Mouse (Mus musculus): Measurements from ENCODE around the gene Naa11. TPM values are rescaled to one million over a fixed set of nuclear protein-coding genes. Genes with fewer than 3 reads are reported as not detected.

Naa11 gene
- total and polyA plus RNA-seq, 3 experiments = not detected

DNA sequence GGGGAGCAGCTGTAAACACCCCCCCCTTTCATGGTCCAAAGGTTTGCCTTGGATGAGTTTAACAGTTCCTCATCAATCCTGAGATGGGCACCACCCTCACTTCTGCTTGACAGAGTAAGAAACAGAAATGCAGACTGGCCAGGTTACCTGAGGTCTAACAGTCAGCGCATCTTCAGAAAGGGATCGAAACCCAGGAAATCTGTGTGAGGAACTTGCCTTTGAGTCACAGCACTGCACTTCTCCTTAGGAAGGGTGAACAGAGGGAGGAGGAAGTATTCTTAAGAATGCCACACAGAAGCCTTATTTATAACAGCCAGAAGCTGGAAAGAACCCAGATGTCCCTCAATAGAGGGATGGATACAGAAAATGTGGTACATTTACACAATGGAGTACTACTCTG, 37.0 kb downstream of the Naa11 start:
- dilution Hi-C loops (cut with MboI; ENCODE audit: extremely low pct_ligation_motif_present, extremely low pct_unique_long_range_greater_than_20kb, low sequenced_read_pairs) (no loop called here), in situ Hi-C loops (cut with MboI; ENCODE audit: low pct_ligation_motif_present, low pct_unique_long_range_greater_than_20kb, low sequenced_read_pairs) (no loop called here)
- Histone ChIP-seq H3K27me3 (replicated peaks) (no peaks in the 10 kb centered on the region), H3K9me3 (replicated peaks; ENCODE audit: low read length) (peaks cover 3% of the 10 kb centered on the region), H3K4me1 (ENCODE audit: control insufficient read depth in 1 of 2, insufficient read depth in 2 of 2) (no peaks in the 10 kb centered on the region), H3K27ac (ENCODE audit: insufficient read depth, low read depth) (no peak overlapping the region), H3K4me3 (replicated peaks in 1 of 3; ENCODE audit: low read depth in 2 of 3, low read length in 2 of 3, poor library complexity in 1 of 3) (no peak overlapping the region), H3K79me2 (replicated peaks; ENCODE audit: control insufficient read depth, extremely low read depth, insufficient read depth, poor library complexity, severe bottlenecking) (no peaks in the 10 kb centered on the region), H3K36me3 (replicated peaks in 1 of 2; ENCODE audit: control insufficient read depth in 1 of 2, insufficient read depth in 1 of 2, low read length in 1 of 2) (no peaks in the 10 kb centered on the region), H3K9ac (ENCODE audit: insufficient read depth, low read depth) (no peak overlapping the region), H3K4me2 (ENCODE audit: insufficient read depth, low read depth, poor library complexity, severe bottlenecking) (no peak overlapping the region)
- TF ChIP-seq IRF4 (IDR thresholded peaks at IDR 0.05; ENCODE audit: low read depth, low read length) (no peak), BHLHE40 (IDR thresholded peaks at IDR 0.05; ENCODE audit: low read depth, low read length) (no peak), TBP (conservative IDR thresholded peaks at IDR 0.05; ENCODE audit: low read depth, low read length) (no peak), JUND (conservative IDR thresholded peaks at IDR 0.05; ENCODE audit: low read depth, low read length) (no peak), MAFK (IDR thresholded peaks at IDR 0.05; ENCODE audit: insufficient replicate concordance, low read length) (no peak), CTCF (conservative IDR thresholded peaks at IDR 0.05 in 1 of 2, IDR thresholded peaks at IDR 0.05 in 1 of 2; ENCODE audit: low read depth in 2 of 2, low read length in 2 of 2) (no peak), JUN (IDR thresholded peaks at IDR 0.05; ENCODE audit: insufficient read depth, low read depth, low read length) (no peak), RCOR1 (conservative IDR thresholded peaks at IDR 0.05; ENCODE audit: low read depth, low read length) (no peak), GABPA (IDR thresholded peaks at IDR 0.05; ENCODE audit: insufficient replicate concordance, low read depth, low read length) (no peak), E2F4 (IDR thresholded peaks at IDR 0.05; ENCODE audit: insufficient replicate concordance, low read depth, low read length) (no peak), NRF1 (IDR thresholded peaks at IDR 0.05; ENCODE audit: low read depth, low read length) (no peak), MAX (IDR thresholded peaks at IDR 0.05; ENCODE audit: low read length) (no peak), UBTF (IDR thresholded peaks at IDR 0.05; ENCODE audit: low read depth, low read length) (no peak)
- DNase-seq (ENCODE audit: extremely low read depth) = no peak

DNA sequence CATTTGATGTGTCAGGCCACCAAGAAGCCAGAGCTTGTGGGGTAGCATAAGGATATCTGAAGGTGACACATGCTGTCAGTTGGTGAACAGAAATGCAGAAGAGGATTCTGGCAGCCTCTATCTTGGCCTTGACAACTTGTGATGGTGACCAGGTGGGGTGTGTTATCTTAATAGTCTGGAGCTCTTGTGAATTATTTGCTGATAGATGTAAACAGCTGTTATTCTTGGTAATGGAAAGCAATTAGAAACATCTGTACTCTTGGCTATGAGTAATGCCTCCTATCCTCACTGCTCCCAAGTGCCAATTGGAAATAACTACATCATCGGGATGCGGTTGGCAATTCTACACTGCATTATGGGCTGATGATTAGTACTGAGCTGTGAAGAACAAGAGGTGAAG, 43.4 kb downstream of the Naa11 start:
- no peaks in the 10 kb centered on the region for H3K9me3 ChIP-seq (replicated peaks; ENCODE audit: low read length)
- H3K4me2 ChIP-seq (ENCODE audit: insufficient read depth, low read depth, poor library complexity, severe bottlenecking) = no peak overlapping the region
- no peak overlapping the region for H3K9ac ChIP-seq (ENCODE audit: insufficient read depth, low read depth)
- peaks cover 0 to 10% of the 10 kb centered on the region in 2 experiments; a peak in 1 of 4 replicates for H3K4me1 ChIP-seq (ENCODE audit: control insufficient read depth in 1 of 2, insufficient read depth in 2 of 2)
- no peaks in the 10 kb centered on the region for H3K79me2 ChIP-seq (replicated peaks; ENCODE audit: control insufficient read depth, extremely low read depth, insufficient read depth, poor library complexity, severe bottlenecking)
- no peak overlapping the region for H3K27ac ChIP-seq (ENCODE audit: insufficient read depth, low read depth)
- in situ Hi-C loops (cut with MboI; ENCODE audit: low pct_ligation_motif_present, low pct_unique_long_range_greater_than_20kb, low sequenced_read_pairs) = no loop called here
- TF ChIP-seq RAD21 (IDR thresholded peaks at IDR 0.05; ENCODE audit: low read depth, low read length) (no peak), PAX5 (IDR thresholded peaks at IDR 0.05; ENCODE audit: low read length) (no peak), HCFC1 (IDR thresholded peaks at IDR 0.05; ENCODE audit: low read depth, low read length) (no peak), JUND (conservative IDR thresholded peaks at IDR 0.05; ENCODE audit: low read depth, low read length) (no peak), UBTF (IDR thresholded peaks at IDR 0.05; ENCODE audit: low read depth, low read length) (no peak), TBP (conservative IDR thresholded peaks at IDR 0.05; ENCODE audit: low read depth, low read length) (no peak), USF2 (conservative IDR thresholded peaks at IDR 0.05; ENCODE audit: low read depth, low read length) (no peak), POLR2A (IDR thresholded peaks at IDR 0.05; ENCODE audit: low read depth, low read length) (no peak), ETS1 (conservative IDR thresholded peaks at IDR 0.05; ENCODE audit: low read depth, low read length) (no peak), ZC3H11A (IDR thresholded peaks at IDR 0.05; ENCODE audit: low read depth, low read length) (no peak), KAT2A (IDR thresholded peaks at IDR 0.05; ENCODE audit: insufficient replicate concordance, low read length) (no peak), SIN3A (IDR thresholded peaks at IDR 0.05; ENCODE audit: low read length) (no peak), ZKSCAN1 (IDR thresholded peaks at IDR 0.05; ENCODE audit: borderline replicate concordance, low read depth, low read length) (no peak)
- no peak for DNase-seq (ENCODE audit: extremely low read depth)
- no peaks in the 10 kb centered on the region for H3K27me3 ChIP-seq (replicated peaks)
- dilution Hi-C loops (cut with MboI; ENCODE audit: extremely low pct_ligation_motif_present, extremely low pct_unique_long_range_greater_than_20kb, low sequenced_read_pairs) = no loop called here
- H3K36me3 ChIP-seq (replicated peaks in 1 of 2; ENCODE audit: control insufficient read depth in 1 of 2, insufficient read depth in 1 of 2, low read length in 1 of 2) = no peaks in the 10 kb centered on the region
- no peak overlapping the region for H3K4me3 ChIP-seq (replicated peaks in 1 of 3; ENCODE audit: low read depth in 2 of 3, low read length in 2 of 3, poor library complexity in 1 of 3)
